Mouse (Mus musculus) C2C12 (cell line): ENCODE measurements around the gene Sco1.

Source experiments
- CEBPB ChIP-seq: IDR thresholded peaks from one replicate; pipeline ENCODE4 v1.6.1; 2011; ENCODE audit warnings: low read depth, mild to moderate bottlenecking, control low read depth, moderate library complexity
- CTCF ChIP-seq: IDR thresholded peaks from one replicate; pipeline ENCODE4 v1.5.1; 2011; ENCODE audit not compliant: control insufficient read depth, insufficient read depth, insufficient read length
- MAX ChIP-seq: IDR thresholded peaks from one replicate; pipeline ENCODE4 v1.6.1; 2011; ENCODE audit warnings: mild to moderate bottlenecking, control low read depth
- MYOG ChIP-seq: IDR thresholded peaks from one replicate; pipeline ENCODE4 v1.6.1; 2011; ENCODE audit not compliant: control insufficient read depth, insufficient read length; ENCODE audit errors: extremely low read depth
- USF1 ChIP-seq: IDR thresholded peaks from one replicate; pipeline ENCODE4 v1.6.1; 2011; ENCODE audit warnings: low read depth, mild to moderate bottlenecking, control low read depth, moderate library complexity

DNA sequence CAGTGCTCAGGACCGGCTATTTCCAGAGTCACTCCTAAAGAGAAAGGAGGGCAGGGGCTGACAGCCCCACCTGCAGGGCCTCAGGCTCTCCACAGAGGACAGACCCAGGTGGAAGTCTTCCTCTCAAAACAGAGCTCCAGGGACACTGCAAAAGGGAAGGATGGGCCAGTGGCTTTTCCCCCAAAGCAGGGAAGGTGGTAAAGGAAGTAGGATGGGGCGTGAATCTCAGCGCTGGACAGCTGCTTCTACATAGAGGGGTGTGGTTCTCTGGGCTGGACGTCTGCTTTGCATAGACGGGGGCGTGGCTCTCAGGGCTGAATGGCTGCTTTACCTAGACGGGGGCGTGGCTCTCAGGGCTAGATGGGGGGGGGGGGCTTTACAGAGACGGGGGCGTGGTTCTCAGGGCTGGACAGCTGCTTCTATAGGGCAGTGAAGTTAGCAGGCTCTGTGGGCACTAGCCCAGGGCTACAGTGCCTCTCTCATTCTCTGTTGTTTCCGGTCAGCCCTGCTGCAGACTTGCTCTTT is 28.7 kb downstream of the Sco1 start:
- TF ChIP-seq USF1 (no peak), MAX (no peak), CTCF (no peak), MYOG (no peak), CEBPB (no peak)
